Mouse (Mus musculus): Measurements from ENCODE around the gene Cd55b. TPM values are rescaled to one million over a fixed set of nuclear protein-coding genes. Genes with fewer than 3 reads are reported as not detected.
"Not testable (repeated sequence)": the region's sequence is repeated elsewhere in the genome, so short reads cannot be mapped to it uniquely, and the experiment has no call there.

The Cd55b gene
- polyA plus RNA-seq, 1 experiment from 2014 or later, result 0.40 TPM

DNA sequence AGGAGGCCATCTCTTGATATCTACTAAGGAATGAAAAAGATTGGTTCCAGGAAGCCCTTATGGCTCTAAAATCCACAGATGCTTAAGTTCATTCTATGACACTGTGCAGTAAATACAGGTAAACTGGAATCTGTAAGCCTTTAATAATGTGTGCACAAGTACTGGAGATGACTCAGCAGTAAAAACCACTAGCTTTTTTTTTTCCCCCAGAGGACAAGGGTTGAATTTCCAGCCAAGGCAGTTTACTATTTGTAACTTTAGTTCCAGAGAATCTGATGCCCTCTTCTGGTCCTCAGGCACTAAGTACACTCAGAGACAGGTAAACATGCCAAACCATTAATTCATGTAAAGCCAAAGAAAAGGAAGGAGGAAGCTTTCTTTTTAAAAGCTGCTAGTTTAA, 25.7 kb downstream of the Cd55b start:
- not testable (repeated sequence) for H3K4me1 ChIP-seq; H3K9ac ChIP-seq; H3K4me2 ChIP-seq; H3K9me3 ChIP-seq; ATAC-seq (ENCODE audit: borderline replicate concordance, extremely low read depth, low FRiP score, low TSS enrichment); H3K27ac ChIP-seq; H3K27me3 ChIP-seq; H3K4me3 ChIP-seq; H3K36me3 ChIP-seq

DNA sequence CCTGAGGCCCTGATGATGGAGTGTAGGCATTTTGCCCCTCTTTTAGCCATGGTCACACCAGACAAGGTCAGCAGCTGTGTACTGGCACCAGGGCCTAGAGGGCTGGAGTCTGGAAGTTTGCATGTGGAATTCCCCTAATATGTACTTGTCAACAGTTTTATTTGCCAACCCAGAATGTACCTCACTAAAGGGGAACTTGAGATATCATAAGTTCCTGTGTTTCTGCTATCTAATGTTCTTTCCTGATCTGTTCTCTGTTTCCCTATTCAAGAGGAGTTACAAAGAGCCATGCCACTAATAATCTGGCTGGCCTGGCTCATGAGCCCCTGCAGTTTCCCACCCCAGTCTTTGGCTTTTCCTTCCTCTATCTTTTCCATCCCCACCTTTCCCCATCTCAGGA, 35.5 kb downstream of the Cd55b start:
- not testable (repeated sequence) for H3K4me2 ChIP-seq; H3K36me3 ChIP-seq; H3K9ac ChIP-seq; H3K4me1 ChIP-seq; H3K27ac ChIP-seq; ATAC-seq (ENCODE audit: borderline replicate concordance, extremely low read depth, low FRiP score, low TSS enrichment); H3K4me3 ChIP-seq; H3K27me3 ChIP-seq; H3K9me3 ChIP-seq

DNA sequence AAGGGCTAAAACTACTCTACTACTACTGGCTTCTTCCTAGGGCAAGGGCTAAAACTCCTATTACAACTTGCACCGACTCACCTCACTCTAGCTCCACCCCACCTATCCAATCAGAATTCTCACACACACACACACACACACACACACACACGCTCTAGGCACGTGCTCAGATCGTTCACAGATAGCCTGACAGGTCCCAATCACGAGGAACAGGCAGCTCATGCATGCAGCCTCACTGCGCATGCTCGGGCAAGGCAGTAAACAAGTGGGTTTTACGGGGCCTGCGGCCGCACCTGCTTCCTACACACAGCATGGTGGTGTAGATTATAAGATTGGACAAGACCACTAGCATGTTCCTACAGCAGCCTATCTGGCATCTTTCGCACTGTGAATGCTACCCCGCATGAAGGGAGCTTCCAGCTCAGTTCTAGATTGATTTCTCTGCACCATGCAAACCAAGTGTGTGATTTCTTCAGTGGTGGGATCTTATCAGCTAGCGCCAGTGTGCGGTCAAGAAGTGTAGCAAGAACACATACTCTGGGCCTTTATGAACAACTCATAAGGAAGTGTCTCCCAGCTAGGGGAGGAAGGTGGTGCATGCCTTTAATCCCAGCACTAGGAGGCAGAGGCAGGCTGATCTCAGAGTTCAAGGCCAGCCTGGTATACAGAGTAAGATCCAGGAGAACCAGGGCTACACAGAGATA, 44.9 kb downstream of the Cd55b start:
- H3K36me3 ChIP-seq, result no peaks in the 10 kb centered on the region
- ATAC-seq (ENCODE audit: borderline replicate concordance, extremely low read depth, low FRiP score, low TSS enrichment), result no peak
- WGBS, result 88% methylated on average over 14 of the region's 14 CpGs
- H3K9ac ChIP-seq, result no peak overlapping the region
- no peak overlapping the region for H3K27ac ChIP-seq
- H3K4me3 ChIP-seq, result no peak overlapping the region
- H3K9me3 ChIP-seq, result no peaks in the 10 kb centered on the region
- H3K27me3 ChIP-seq, result no peaks in the 10 kb centered on the region
- no peaks in the 10 kb centered on the region for H3K4me1 ChIP-seq
- H3K4me2 ChIP-seq, result no peak overlapping the region

DNA sequence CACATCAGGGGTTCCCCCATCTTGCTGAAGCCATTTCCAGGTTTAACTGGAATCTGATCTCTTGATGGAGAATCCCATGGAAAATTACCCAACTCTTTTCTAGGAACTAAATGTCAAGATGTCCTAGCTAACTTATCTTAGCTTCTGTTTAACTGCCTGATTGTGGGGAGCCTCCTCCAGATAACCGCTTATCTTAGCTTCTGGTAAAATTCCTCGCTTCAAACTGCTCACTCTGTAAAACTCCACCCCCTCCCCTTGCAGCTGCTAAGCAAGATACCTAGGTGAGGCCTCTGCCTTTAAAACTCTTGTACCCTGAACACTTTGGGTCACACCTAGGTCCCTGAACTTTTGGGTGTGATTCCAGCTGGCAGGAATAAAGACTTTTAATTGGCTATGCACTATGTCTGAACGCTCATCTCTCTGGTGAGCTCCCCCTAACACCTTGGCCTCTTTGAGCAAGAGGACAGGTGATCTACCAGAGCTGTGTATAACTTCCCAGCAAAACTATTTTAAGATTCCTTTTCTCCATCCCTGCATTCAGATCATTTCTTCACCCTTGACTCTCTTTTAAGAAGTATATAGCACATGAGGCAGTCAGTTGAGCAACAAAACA, 48.5 kb downstream of the Cd55b start:
- no peak for ATAC-seq (ENCODE audit: borderline replicate concordance, extremely low read depth, low FRiP score, low TSS enrichment)
- 46% methylated on average over 3 of the region's 3 CpGs for WGBS
- no peaks in the 10 kb centered on the region for H3K4me1 ChIP-seq
- H3K9me3 ChIP-seq, result no peaks in the 10 kb centered on the region
- no peaks in the 10 kb centered on the region for H3K36me3 ChIP-seq
- H3K4me2 ChIP-seq, result no peak overlapping the region
- H3K4me3 ChIP-seq, result no peak overlapping the region
- no peaks in the 10 kb centered on the region for H3K27me3 ChIP-seq
- no peak overlapping the region for H3K27ac ChIP-seq
- H3K9ac ChIP-seq, result no peak overlapping the region

DNA sequence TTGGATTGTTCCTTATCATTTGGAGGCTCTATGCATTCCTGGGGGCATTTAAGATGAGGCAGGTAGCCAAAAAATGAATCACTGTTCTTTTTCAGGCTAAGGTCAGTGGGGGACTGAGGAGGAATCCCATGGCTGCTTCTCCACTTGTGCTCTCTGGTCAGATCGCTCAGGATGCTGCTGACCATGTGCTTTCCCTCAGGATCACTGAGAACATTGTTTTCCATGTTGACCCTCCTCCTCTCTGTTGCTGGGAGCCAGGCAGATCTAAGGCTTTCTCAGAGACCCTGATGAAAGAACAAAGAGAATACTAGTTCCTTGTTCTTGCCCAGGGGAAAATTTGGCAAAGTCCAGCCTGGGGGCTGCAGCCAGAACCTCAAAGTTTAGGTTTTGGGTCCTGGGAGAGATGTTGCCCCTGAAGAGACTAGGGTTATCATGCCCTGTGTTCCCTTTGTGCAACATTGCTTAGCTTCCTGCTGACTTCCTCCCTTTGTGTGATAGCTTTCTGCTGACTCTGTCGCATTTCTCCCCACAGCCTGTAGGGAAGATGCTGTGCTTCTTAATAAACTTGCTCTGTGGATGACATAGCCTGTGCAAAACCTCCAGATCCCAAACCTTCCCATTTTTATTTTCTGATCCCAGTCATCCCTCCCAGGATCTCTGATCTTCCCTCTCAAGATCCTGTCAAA, 49.3 kb downstream of the Cd55b start:
- Histone ChIP-seq H3K4me1 (no peaks in the 10 kb centered on the region), H3K36me3 (no peaks in the 10 kb centered on the region), H3K9ac (no peak overlapping the region), H3K27ac (no peak overlapping the region), H3K4me3 (no peak overlapping the region), H3K4me2 (no peak overlapping the region), H3K27me3 (no peaks in the 10 kb centered on the region), H3K9me3 (no peaks in the 10 kb centered on the region)
- 21% methylated on average over 2 of the region's 2 CpGs for WGBS
- ATAC-seq (ENCODE audit: borderline replicate concordance, extremely low read depth, low FRiP score, low TSS enrichment), result no peak

DNA sequence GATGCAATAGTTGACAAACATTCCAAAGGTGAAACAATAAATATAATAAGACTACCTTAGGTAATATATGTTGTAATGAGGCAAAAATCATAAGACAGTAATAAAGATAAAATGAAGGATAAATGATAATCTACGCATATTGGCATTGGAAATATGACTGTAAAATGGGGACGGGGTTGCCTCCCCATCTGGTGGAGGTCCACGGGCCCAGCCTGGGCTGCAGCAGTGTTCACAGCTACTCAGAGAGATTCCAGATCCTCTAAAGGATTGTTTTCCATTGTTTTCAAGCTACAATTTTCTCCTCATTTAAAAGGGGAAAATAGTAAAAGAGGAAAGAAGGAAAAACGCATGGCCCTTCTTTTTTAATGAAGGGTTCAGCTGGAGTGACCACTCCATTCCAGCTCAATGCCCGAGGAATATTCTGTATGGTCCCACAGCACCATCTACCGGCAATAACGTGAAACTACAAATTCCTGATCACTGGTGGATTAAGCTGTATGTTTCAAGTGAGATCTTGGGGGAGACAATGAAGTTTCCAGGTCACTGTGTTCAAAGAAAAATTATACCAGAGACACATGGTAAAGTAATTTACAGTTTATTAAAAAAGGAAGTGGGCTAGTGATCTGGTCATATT, 50.8 kb downstream of the Cd55b start:
- no peak for ATAC-seq (ENCODE audit: borderline replicate concordance, extremely low read depth, low FRiP score, low TSS enrichment)
- no peaks in the 10 kb centered on the region for H3K9me3 ChIP-seq
- 37% methylated on average over 7 of the region's 7 CpGs for WGBS

DNA sequence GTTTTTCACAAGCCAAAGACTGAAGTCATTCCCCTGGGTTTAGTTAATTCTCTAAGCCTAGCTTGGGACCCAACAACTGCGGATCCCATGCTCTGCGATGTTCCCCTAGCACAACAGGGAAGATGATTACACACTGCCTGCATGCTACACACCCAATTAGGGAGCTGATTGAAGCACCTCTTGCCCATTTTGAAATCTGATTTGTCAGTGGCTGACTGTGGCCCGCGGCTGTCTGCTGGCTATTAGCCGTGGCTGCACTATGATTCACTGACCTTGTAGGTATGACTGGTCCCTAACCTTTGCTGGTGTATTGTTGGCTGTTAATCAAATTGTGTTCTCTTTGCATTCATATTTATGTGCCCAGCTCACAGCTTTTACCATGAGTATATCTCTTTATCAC, 51.5 kb downstream of the Cd55b start:
- Histone ChIP-seq H3K4me1 (no peaks in the 10 kb centered on the region), H3K27me3 (no peaks in the 10 kb centered on the region), H3K36me3 (no peaks in the 10 kb centered on the region), H3K27ac (no peak overlapping the region), H3K9me3 (no peaks in the 10 kb centered on the region), H3K4me3 (no peak overlapping the region), H3K9ac (no peak overlapping the region), H3K4me2 (no peak overlapping the region)
- ATAC-seq (ENCODE audit: borderline replicate concordance, extremely low read depth, low FRiP score, low TSS enrichment), result no peak
- WGBS, result 88% methylated on average over 5 of the region's 5 CpGs

More for the DNA sequence above, 50.8 kb downstream of the Cd55b start:
- H3K9ac ChIP-seq, result no peak overlapping the region
- H3K27ac ChIP-seq, result no peak overlapping the region
- H3K27me3 ChIP-seq, result no peaks in the 10 kb centered on the region
- H3K4me2 ChIP-seq, result no peak overlapping the region
- no peaks in the 10 kb centered on the region for H3K4me1 ChIP-seq
- no peaks in the 10 kb centered on the region for H3K36me3 ChIP-seq
- H3K4me3 ChIP-seq, result no peak overlapping the region

DNA sequence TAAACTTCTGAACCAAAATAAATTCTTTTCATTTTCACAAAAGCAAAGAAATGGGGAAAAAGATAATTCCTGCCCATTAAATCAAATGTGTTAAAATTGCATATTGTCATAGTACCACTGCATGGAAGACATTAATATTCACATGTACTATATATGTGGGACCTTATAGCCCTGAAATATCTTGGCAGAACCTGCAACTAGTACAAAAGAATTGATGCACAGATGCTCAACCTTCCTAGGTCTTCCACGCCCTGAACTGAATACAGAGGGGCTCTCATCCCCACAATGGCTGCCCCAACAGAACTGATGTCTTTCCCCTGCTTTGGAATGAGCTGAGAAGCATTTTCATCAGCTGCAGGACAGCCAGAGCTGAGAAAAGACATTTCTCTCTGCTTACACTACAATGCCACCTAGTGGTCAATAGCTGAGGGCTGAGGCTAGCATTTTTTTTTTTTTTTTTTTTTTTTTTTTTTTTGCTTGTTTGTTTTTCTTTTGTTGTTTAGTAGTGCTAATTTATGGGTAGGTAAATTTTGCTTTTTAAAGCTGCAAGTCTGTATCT, 72.7 kb downstream of the Cd55b start:
- 8% methylated on average over 1 of the region's 1 CpGs for WGBS
- H3K9me3 ChIP-seq, result no peaks in the 10 kb centered on the region
- no peak for ATAC-seq (ENCODE audit: borderline replicate concordance, extremely low read depth, low FRiP score, low TSS enrichment)

DNA sequence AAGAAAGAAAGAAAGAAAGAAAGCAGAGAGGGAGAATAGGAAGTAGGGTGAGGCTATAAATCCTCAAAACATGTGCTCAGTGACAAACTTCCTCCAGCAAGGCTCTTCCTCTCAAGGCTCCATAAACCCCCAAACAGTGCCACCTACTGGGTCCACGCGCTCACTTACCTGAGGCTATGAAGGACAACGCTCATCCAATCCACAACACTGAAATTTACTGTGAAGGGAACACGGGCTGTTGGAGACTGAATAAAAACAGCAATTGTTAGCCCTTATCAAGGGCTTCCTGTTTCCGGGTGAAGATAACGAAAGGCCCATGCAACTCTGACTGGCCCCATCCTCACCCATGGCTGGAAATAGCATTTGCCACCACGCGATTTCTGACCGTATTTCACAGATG, 80.4 kb downstream of the Cd55b start:
- H3K4me2 ChIP-seq, result no peak overlapping the region
- H3K4me1 ChIP-seq, result no peaks in the 10 kb centered on the region
- no peak for ATAC-seq (ENCODE audit: borderline replicate concordance, extremely low read depth, low FRiP score, low TSS enrichment)
- H3K27ac ChIP-seq, result no peak overlapping the region
- no peak overlapping the region for H3K9ac ChIP-seq
- no peaks in the 10 kb centered on the region for H3K9me3 ChIP-seq
- H3K27me3 ChIP-seq, result no peaks in the 10 kb centered on the region
- no peak overlapping the region for H3K4me3 ChIP-seq
- H3K36me3 ChIP-seq, result no peaks in the 10 kb centered on the region
- 71% methylated on average over 9 of the region's 9 CpGs for WGBS

More for the DNA sequence above, 72.7 kb downstream of the Cd55b start:
- Histone ChIP-seq H3K4me2 (no peak overlapping the region), H3K4me1 (no peaks in the 10 kb centered on the region), H3K27ac (no peak overlapping the region), H3K27me3 (no peaks in the 10 kb centered on the region), H3K9ac (no peak overlapping the region), H3K36me3 (no peaks in the 10 kb centered on the region), H3K4me3 (no peak overlapping the region)

Other genes starting within 250 kb of the Cd55b start
- 25.9 and 27.3 TPM in 2 replicates for gene Cd55, start 39.7 kb upstream of the Cd55b start, polyA plus RNA-seq (2015; fragmentation: Nextera tagmentation; extraction: Ambion mirVana)
- gene Zp3r, start 206.6 kb upstream of the Cd55b start, polyA plus RNA-seq (2015; fragmentation: Nextera tagmentation; extraction: Ambion mirVana), result 0.10 and 0.23 TPM in 2 replicates
- not detected in 2 replicates for gene C4bp, start 238.6 kb upstream of the Cd55b start, polyA plus RNA-seq (2015; fragmentation: Nextera tagmentation; extraction: Ambion mirVana)

Data from lung, embryonic 15.5 days (tissue).